Mouse (Mus musculus) forebrain, embryonic 15.5 days (tissue): Measurements from ENCODE around the gene Ucp3. TPM values are rescaled to one million over a fixed set of nuclear protein-coding genes. Genes with fewer than 3 reads are reported as not detected.
"Not testable (repeated sequence)": the region's sequence is repeated elsewhere in the genome, so short reads cannot be mapped to it uniquely, and the experiment has no call there.

Source experiments
- ATAC-seq: fragments of 200-750 bp; cut with Nextera tagmentation; replicated peaks from 2 replicates; pipeline ENCODE4 v1.8.0; 2017; ENCODE audit warnings: mild to moderate bottlenecking, moderate TSS enrichment, moderate library complexity
- H3K27ac ChIP-seq: fragments of 300-500 bp; sonication (generic); replicated peaks from 2 replicates; pipeline ENCODE4 v1.5.1; 2015; ENCODE audit warnings: mild to moderate bottlenecking, inconsistent platforms
- H3K27me3 ChIP-seq: fragments of 300-500 bp; sonication (generic); 2 replicates; pipeline ENCODE4 v1.6.1; 2015; ENCODE audit warnings: inconsistent platforms
- H3K36me3 ChIP-seq: fragments of 300-500 bp; sonication (generic); 2 replicates; pipeline ENCODE4 v1.6.1; 2015; ENCODE audit warnings: mild to moderate bottlenecking, inconsistent platforms
- H3K4me1 ChIP-seq: fragments of 300-500 bp; sonication (generic); 2 replicates; pipeline ENCODE4 v1.6.1; 2015; ENCODE audit warnings: inconsistent platforms
- H3K4me2 ChIP-seq: fragments of 300-500 bp; sonication (generic); replicated peaks from 2 replicates; pipeline ENCODE4 v1.6.1; 2015; ENCODE audit warnings: mild to moderate bottlenecking, inconsistent platforms
- H3K4me3 ChIP-seq: fragments of 300-500 bp; sonication (generic); 2 replicates; pipeline ENCODE4 v1.5.1; 2015; ENCODE audit warnings: mild to moderate bottlenecking, inconsistent platforms
- H3K9ac ChIP-seq: fragments of 300-500 bp; sonication (generic); replicated peaks from 2 replicates; pipeline ENCODE4 v1.6.1; 2015; ENCODE audit warnings: mild to moderate bottlenecking, inconsistent platforms
- H3K9me3 ChIP-seq: fragments of 300-500 bp; sonication (generic); 2 replicates; pipeline ENCODE4 v1.6.1; 2016; ENCODE audit warnings: inconsistent platforms
- WGBS: fragments of 180-500 bp; shearing (Covaris S2); methylation state at CpG from one replicate; pipeline ENCODE4 v1.1.7; 2015; ENCODE audit warnings: mixed read lengths; 5-methylcytosine and 5-hydroxymethylcytosine counted together
- polyA plus RNA-seq: library from polyadenylated mRNA; unstranded; fragments of >200 nt; fragmentation: Nextera tagmentation; extraction: Ambion mirVana; gene quantifications from 2 replicates; pipeline ENCODE4 v1.2.1, GENCODE M21; 2015

Ucp3 gene
- polyA plus RNA-seq, 1 experiment from 2014 or later: not detected

- Histone ChIP-seq H3K27me3 (no peaks in the 10 kb centered on the region), H3K4me2 (no peak overlapping the region), H3K9me3 (no peaks in the 10 kb centered on the region), H3K36me3 (no peaks in the 10 kb centered on the region), H3K4me1 (no peaks in the 10 kb centered on the region), H3K9ac (no peak overlapping the region), H3K4me3 (no peak overlapping the region), H3K27ac (no peak overlapping the region)
- no peak for ATAC-seq
- 82% methylated on average over 20 of the region's 20 CpGs for WGBS
These were observed 6.5 kb downstream of the Ucp3 start for GRCm38 (mm10) chr7:100479100-100479822.

GRCm38 (mm10) chr7:100479823-100480164 lies 7.0 kb downstream of the Ucp3 start:
- no peaks in the 10 kb centered on the region for H3K4me1 ChIP-seq

GRCm38 (mm10) chr7:100480175-100480574 lies 7.4 kb downstream of the Ucp3 start:
- H3K36me3 ChIP-seq: no peaks in the 10 kb centered on the region
- ATAC-seq: no peak
- H3K9me3 ChIP-seq: no peaks in the 10 kb centered on the region
- H3K9ac ChIP-seq: no peak overlapping the region
- no peak overlapping the region for H3K4me3 ChIP-seq
- H3K4me1 ChIP-seq: no peaks in the 10 kb centered on the region
- no peak overlapping the region for H3K4me2 ChIP-seq
- H3K27me3 ChIP-seq: no peaks in the 10 kb centered on the region
- 83% methylated on average over 17 of the region's 17 CpGs for WGBS
- no peak overlapping the region for H3K27ac ChIP-seq

More at GRCm38 (mm10) chr7:100479823-100480164, 7.0 kb downstream of the Ucp3 start:
- H3K9ac ChIP-seq: no peak overlapping the region
- 76% methylated on average over 15 of the region's 15 CpGs for WGBS
- H3K27ac ChIP-seq: no peak overlapping the region
- H3K9me3 ChIP-seq: no peaks in the 10 kb centered on the region
- H3K4me2 ChIP-seq: no peak overlapping the region
- no peaks in the 10 kb centered on the region for H3K36me3 ChIP-seq
- ATAC-seq: no peak
- H3K27me3 ChIP-seq: no peaks in the 10 kb centered on the region
- H3K4me3 ChIP-seq: no peak overlapping the region

- not testable (repeated sequence) for H3K4me2 ChIP-seq, H3K4me1 ChIP-seq, H3K4me3 ChIP-seq, ATAC-seq, H3K27me3 ChIP-seq, H3K9me3 ChIP-seq, H3K9ac ChIP-seq, H3K27ac ChIP-seq, H3K36me3 ChIP-seq
- WGBS: 86% methylated on average over 2 of the region's 2 CpGs
These were observed 9.3 kb downstream of the Ucp3 start for GRCm38 (mm10) chr7:100482046-100482445.

- Histone ChIP-seq H3K27me3 (no peaks in the 10 kb centered on the region), H3K9ac (no peak overlapping the region), H3K27ac (no peak overlapping the region), H3K4me1 (peaks cover 6% of the 10 kb centered on the region), H3K4me2 (no peak overlapping the region), H3K36me3 (no peaks in the 10 kb centered on the region), H3K4me3 (no peak overlapping the region), H3K9me3 (no peaks in the 10 kb centered on the region)
- ATAC-seq: no peak
- 91% methylated on average over 5 of the region's 5 CpGs for WGBS
These were observed 11.7 kb downstream of the Ucp3 start for GRCm38 (mm10) chr7:100484493-100484892.

GRCm38 (mm10) chr7:100487301-100487700 lies 14.5 kb downstream of the Ucp3 start:
- no peak overlapping the region for H3K4me2 ChIP-seq
- no peaks in the 10 kb centered on the region for H3K27me3 ChIP-seq
- WGBS: 79% methylated on average over 2 of the region's 2 CpGs
- no peak overlapping the region for H3K27ac ChIP-seq
- peaks cover 6% of the 10 kb centered on the region for H3K4me1 ChIP-seq
- no peak for ATAC-seq
- H3K36me3 ChIP-seq: no peaks in the 10 kb centered on the region
- H3K4me3 ChIP-seq: no peak overlapping the region
- no peak overlapping the region for H3K9ac ChIP-seq
- no peaks in the 10 kb centered on the region for H3K9me3 ChIP-seq

GRCm38 (mm10) chr7:100488474-100489048 lies 15.8 kb downstream of the Ucp3 start:
- ATAC-seq: peak; percentile 62; the same call in 1 of the 2 replicates
- Histone ChIP-seq H3K27ac (no peak overlapping the region; the same call in 1 of the 2 replicates), H3K36me3 (no peaks in the 10 kb centered on the region), H3K9me3 (no peaks in the 10 kb centered on the region), H3K27me3 (peaks cover 5% of the 10 kb centered on the region; the same call in 1 of the 2 replicates), H3K4me3 (no peak overlapping the region), H3K4me1 (peaks cover 17% of the 10 kb centered on the region), H3K4me2 (no peak overlapping the region), H3K9ac (no peak overlapping the region)
- 12% methylated on average over 10 of the region's 10 CpGs for WGBS

- Histone ChIP-seq H3K27me3 (peaks cover 5% of the 10 kb centered on the region; the same call in 1 of the 2 replicates), H3K4me1 (peaks cover 34% of the 10 kb centered on the region), H3K9ac (peak overlapping the region; percentile 32; the same call in 1 of the 2 replicates), H3K4me2 (peak overlapping the region; percentile 59), H3K9me3 (no peaks in the 10 kb centered on the region), H3K4me3 (peak overlapping the region; percentile 41), H3K36me3 (no peaks in the 10 kb centered on the region), H3K27ac (no peak overlapping the region)
- ATAC-seq: no peak
- 7% methylated on average over 26 of the region's 36 CpGs for WGBS
These were observed 19.8 kb downstream of the Ucp3 start for GRCm38 (mm10) chr7:100492391-100493116.

GRCm38 (mm10) chr7:100493117-100493483 lies 20.3 kb downstream of the Ucp3 start, which contains the start of gene Ucp2:
Ucp2 (plus strand) TSS chr7:100493337.
- H3K27ac ChIP-seq: no peak within 1 kb of the TSS
- no peaks in the 10 kb centered on the region for H3K36me3 ChIP-seq
- 0 out of 2 replicates have a peak, but pooled peaks have one; percentile 26 for ATAC-seq
- peak within 1 kb of the TSS; percentile 59 for H3K4me2 ChIP-seq
- H3K4me3 ChIP-seq: peak within 1 kb of the TSS; percentile 41
- H3K27me3 ChIP-seq: peaks cover 5% of the 10 kb centered on the region; the same call in 1 of the 2 replicates
- no peaks in the 10 kb centered on the region for H3K9me3 ChIP-seq
- under 1% methylated on average over 27 of the region's 27 CpGs for WGBS
- peak within 1 kb of the TSS; percentile 32; the same call in 1 of the 2 replicates for H3K9ac ChIP-seq
- peaks cover 34% of the 10 kb centered on the region for H3K4me1 ChIP-seq

- Histone ChIP-seq H3K9me3 (no peaks in the 10 kb centered on the region), H3K27ac (no peak overlapping the region), H3K27me3 (peaks cover 5% of the 10 kb centered on the region; the same call in 1 of the 2 replicates), H3K4me2 (peak overlapping the region; percentile 59), H3K4me1 (peaks cover 29% of the 10 kb centered on the region), H3K36me3 (no peaks in the 10 kb centered on the region), H3K9ac (0 out of 2 replicates have a peak overlapping the region, but pooled peaks have one; percentile 32), H3K4me3 (peak overlapping the region; percentile 41)
- 40% methylated on average over 19 of the region's 19 CpGs for WGBS
- ATAC-seq: no peak
These were observed 21.0 kb downstream of the Ucp3 start for GRCm38 (mm10) chr7:100493484-100494414.

GRCm38 (mm10) chr7:100494415-100494831 lies 21.6 kb downstream of the Ucp3 start:
- ATAC-seq: no peak
- H3K4me2 ChIP-seq: no peak overlapping the region
- 89% methylated on average over 7 of the region's 7 CpGs for WGBS

More at GRCm38 (mm10) chr7:100494415-100494831, 21.6 kb downstream of the Ucp3 start:
- Histone ChIP-seq H3K4me3 (no peak overlapping the region), H3K9me3 (no peaks in the 10 kb centered on the region), H3K27ac (no peak overlapping the region), H3K4me1 (peaks cover 27% of the 10 kb centered on the region), H3K36me3 (no peaks in the 10 kb centered on the region), H3K9ac (no peak overlapping the region), H3K27me3 (peaks cover 5% of the 10 kb centered on the region; the same call in 1 of the 2 replicates)
